Mouse (Mus musculus): ENCODE data around the gene Cypt15.
"Not testable (repeated sequence)": the region's sequence is repeated elsewhere in the genome, so short reads cannot be mapped to it uniquely, and the experiment has no call there.

The Cypt15 gene

DNA sequence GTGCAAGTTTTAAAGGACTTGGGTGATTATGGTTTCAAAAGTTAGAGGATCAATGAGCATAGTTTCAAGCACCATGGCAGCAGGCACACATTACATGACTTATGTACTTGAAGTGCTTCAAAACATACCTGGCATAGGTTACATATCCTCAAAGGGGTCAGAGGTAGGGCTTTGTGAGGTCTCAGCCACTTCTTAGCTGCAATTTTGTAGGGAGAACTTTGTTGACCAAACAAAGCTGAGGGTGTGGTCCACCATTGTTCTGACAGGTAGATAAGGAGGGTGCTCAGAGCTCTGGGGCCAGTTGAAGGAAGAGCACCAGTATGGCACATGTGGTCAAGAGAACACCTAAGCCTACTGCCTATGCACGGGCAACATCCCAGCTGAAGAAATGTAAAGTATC lies at the start of gene Cypt15:
TSS of gene Cypt15 (plus strand) at position 301 of the 400 bp plus-strand sequence.
- DNase-seq (ENCODE audit: low read depth, low spot score), result not testable (repeated sequence)

DNA sequence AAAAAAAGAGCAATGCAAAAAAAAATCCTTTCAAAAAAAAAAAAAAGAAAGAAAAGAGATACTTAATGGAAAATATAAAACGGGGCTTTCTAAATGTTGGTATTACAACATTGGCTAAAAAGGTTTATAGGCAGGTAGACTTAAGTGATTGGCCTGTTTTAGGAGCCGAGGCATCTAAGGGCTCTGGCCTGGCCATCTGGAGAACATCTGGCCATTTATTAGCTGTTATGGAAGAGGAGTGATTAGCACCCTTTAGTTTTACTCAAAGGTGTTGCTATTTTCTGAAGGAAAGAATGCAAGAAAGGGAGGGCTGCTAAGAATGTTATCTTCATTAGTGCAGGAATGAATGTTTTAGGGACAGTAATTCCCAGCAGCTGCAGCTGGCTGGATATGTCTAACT lies 24.9 kb downstream of the Cypt15 start:
- DNase-seq (ENCODE audit: low read depth, low spot score), result no peak

- DNase-seq (ENCODE audit: low read depth, low spot score), result peak; percentile 27
These were observed 32.8 kb downstream of the Cypt15 start for GRCm38 (mm10) chrX:39378830-39379229.

DNA sequence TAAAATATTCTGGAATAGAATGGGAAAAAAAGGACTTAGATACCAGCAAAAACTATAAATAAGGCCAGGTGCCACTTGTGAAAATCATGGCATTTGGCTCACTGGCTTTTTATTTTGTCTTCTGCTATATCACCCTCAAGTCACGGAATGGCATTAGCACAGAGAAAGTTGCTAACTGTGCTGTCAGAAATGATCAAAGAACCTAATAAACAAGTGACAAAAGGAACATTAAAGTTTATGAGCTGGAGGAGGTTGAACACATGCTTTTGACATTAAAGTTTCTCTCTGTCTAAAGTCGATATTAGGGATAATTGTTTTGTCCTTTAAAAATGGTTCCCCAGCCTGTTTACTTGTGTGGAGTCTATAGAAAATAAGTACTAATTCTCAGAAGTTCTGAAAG lies 37.7 kb downstream of the Cypt15 start:
- DNase-seq (ENCODE audit: low read depth, low spot score), result no peak
